Mouse (Mus musculus) kidney, postnatal 25 days (tissue): Measurements from ENCODE around the gene Pkig.
A peak's percentile ranks its signal among the peaks of the same experiment; 100 is the strongest.
"Not testable (repeated sequence)": the region's sequence is repeated elsewhere in the genome, so short reads cannot be mapped to it uniquely, and the experiment has no call there.

Experiments
- DNase-seq, 2 experiments: peaks; one replicate each; pipeline ENCODE4 v3.0.0; 2021; ENCODE audit warnings: mixed read lengths in 2 of 2

Pkig gene

DNA sequence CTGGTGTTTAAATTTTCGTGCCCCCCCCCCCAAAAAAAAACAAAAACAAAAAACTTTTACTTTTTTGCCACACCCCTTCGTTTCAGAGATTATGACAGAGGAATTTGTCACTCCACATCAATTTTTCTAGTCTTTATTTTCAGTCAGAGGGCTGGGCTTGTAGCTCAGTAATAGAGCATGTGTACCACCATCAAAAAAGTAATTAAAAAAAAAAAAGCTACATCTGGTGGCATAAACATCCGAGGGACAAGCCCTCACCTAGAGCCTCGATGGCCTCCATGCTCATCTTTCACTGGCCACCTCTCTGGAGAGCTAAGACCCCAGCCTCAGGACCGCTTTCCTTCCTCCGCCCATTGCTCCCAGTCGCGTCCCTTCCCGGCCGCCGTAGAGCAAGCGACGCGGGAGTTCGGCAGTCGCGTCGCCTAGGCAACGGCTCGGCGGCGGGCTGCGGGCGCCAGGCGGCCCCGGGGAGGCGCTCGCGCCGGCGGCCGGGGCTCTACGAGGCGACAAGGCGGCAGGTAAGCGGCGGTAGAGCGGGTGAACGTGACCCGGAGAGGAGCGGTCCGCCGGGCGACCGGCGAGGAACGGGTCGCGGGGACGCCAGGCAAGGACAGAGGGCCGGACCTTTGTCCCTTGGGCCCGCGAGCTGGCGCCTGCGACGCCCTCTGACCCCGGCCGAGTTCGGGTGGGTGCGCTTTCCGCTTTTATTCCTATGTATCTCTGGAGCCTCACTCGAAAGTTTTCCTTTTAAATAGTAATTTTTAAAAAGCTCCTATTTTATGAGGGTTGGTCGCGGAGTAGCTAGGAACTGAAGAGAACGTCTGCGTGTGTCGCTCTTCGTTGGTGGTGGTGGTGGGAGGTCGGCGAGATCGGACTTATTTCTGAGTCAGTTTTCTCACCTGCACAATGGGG is at the start of gene Pkig:
Gene Pkig (plus strand): TSS at position 412 of the 912 bp plus-strand sequence.
- peak; percentile 87 to 94 for DNase-seq

GRCm38 (mm10) chr2:163609281-163609975 is 48.8 kb upstream of the Pkig start:
- DNase-seq = no peak

- DNase-seq = no peak
Measured at GRCm38 (mm10) chr2:163611176-163611575, 47.0 kb upstream of the Pkig start.

DNA sequence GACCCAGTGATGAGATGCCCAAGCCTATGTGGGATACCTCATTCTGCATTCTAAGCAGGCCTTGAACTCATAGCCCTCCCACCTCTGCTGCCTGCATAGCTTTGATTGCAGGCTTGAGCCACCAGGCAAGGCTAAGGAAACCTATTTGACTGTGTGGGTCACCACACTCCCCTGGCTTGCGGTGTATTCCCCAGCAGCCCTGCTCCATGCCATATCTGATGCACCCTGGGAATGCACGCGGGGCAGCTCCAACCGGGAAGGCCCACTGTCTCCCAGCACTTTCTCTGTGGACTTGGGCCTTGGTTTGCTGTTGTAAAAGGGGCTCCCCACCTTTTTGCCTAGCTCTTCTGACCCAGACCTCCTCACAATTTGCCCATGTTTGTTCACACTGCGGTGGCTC is 45.0 kb upstream of the Pkig start:
- no peak for DNase-seq

DNA sequence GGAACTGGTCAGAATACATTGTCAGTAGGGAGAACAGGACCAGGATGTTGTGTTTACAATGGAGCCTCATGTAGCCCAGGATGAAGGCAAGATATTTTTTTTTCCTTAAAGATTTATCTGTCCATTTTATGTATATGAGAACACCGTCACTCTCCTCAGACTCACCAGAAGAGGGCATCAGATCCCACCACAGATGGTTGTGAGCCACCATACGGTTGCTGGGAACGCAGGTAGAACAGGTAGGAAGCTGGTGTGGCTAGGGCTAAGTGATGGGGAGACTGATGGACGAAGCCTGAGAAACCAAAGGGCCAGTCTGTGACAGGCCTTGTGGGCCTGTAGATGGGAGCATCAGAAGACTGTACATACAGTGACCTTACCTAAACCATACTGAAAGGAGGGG is 44.2 kb upstream of the Pkig start:
- DNase-seq = no peak

GRCm38 (mm10) chr2:163615401-163615800 is 42.8 kb upstream of the Pkig start:
- DNase-seq = no peak

- DNase-seq = no peak
Measured at GRCm38 (mm10) chr2:163615906-163616651, 42.1 kb upstream of the Pkig start.

GRCm38 (mm10) chr2:163616652-163617227 is 41.4 kb upstream of the Pkig start:
- no peak for DNase-seq

GRCm38 (mm10) chr2:163617232-163617863 is 40.8 kb upstream of the Pkig start:
- DNase-seq = no peak

DNA sequence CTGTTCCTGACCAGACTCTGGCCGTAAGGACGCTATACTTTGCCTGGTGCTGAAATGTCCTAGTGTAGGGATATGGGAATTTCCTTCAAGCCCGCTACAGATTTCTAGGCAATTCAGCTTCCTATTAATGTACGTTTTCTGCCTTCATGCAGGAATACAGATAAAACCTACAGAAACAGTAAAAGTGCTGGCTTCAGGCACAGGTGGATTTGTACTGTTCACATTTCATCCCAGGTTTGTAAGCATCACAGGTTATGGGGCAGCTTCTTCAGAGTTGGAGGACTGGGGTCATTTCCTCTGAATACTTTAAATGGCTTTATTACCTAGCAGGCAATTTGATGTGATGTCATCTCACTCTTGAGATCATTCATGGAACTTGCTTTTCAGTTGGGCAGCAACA is 40.3 kb upstream of the Pkig start:
- no peak for DNase-seq

DNA sequence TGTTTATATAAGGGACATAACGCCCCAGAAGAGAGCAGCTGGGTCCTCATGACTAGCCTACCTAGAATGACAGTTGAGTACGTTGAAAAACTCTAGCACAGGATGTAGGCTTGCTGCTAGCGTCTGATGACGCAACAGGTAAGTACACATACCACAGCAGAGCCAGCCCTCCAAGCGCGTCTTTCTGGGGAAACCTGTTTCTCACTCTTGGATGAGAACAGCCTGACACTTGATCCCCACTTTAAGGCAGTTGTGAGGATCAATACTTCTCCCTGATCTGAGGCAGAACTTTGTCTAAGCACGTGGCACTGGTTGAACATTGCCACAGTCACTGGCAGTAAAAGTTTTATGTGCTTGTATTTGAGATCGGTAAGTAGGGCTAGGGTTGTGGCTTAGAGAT is 37.7 kb upstream of the Pkig start:
- DNase-seq = no peak

- not testable (repeated sequence) for DNase-seq
Measured at GRCm38 (mm10) chr2:163621401-163621800, 36.8 kb upstream of the Pkig start.

DNA sequence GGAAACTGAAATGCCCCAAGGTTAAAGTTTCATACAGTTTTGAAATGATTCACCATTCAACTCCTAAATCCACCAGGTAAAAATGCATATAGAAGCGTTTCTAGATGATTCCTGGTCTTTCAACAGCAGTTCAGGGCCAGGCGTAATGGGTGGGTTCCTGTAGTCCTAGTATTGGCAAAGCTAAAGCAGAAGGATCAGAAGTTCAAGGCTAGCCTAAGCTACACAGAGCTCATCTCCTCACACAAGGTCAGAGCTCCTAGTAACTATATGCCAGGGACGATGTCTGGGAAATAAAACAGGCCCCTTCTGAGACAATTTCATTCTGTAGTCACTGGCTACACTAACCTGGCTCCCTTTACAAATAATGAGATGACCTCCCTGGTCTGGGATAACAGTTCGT is 27.0 kb upstream of the Pkig start:
- DNase-seq = no peak

GRCm38 (mm10) chr2:163631715-163632114 is 26.5 kb upstream of the Pkig start:
- no peak for DNase-seq

GRCm38 (mm10) chr2:163634211-163634610 is 24.0 kb upstream of the Pkig start:
- DNase-seq = no peak

- no peak for DNase-seq
Measured at GRCm38 (mm10) chr2:163636057-163636456, 22.1 kb upstream of the Pkig start.

DNA sequence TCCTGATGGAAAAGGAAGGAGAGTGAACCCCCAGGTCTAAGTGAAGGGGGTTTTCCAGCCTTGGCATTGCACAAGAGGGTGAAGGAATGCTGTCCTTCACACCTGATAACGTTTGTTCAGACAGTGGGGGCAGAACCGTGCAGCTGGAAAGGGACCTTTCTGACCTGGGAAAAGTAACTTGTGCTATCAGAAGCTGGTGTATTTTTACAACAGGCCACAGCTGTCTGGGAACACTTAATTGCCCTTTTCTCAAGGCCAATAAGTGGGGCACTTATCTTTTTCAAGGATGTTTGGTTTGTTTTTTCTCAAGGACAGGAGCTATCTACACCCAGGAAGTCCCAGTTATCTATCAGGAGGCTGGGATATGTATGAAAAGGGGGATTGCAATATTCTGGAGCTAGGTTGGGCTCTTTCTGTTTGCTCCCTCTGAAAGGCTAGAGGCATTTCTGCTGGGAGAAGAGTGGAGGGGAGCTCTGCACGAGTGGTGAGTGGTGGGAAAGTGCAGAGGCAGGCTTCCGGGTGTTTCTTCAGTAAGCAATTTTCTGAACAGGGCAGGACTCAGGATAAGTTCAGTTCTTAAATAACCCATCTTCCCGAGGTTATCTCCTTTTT is 20.4 kb upstream of the Pkig start:
- no peak for DNase-seq

DNA sequence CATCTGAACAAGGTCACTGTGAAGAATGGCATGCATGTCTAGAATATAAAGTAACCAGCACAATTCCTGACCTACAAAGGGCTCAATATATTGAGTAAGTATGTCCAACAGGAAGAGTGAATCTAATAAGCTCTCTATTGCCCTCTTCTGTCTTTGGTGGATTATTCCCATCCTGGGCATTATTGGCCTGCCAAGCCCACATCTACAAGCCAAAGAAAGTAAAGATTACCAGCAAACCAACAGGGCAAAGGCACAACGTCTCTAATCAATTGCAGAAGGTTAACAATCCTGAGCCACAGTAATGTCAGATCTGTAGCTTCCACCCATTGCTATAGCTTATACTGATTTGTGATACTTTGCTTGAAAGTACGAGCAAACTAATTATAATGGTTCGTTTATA is 17.7 kb upstream of the Pkig start:
- no peak for DNase-seq

- DNase-seq = no peak
Measured at GRCm38 (mm10) chr2:163641681-163642080, 16.5 kb upstream of the Pkig start.

DNA sequence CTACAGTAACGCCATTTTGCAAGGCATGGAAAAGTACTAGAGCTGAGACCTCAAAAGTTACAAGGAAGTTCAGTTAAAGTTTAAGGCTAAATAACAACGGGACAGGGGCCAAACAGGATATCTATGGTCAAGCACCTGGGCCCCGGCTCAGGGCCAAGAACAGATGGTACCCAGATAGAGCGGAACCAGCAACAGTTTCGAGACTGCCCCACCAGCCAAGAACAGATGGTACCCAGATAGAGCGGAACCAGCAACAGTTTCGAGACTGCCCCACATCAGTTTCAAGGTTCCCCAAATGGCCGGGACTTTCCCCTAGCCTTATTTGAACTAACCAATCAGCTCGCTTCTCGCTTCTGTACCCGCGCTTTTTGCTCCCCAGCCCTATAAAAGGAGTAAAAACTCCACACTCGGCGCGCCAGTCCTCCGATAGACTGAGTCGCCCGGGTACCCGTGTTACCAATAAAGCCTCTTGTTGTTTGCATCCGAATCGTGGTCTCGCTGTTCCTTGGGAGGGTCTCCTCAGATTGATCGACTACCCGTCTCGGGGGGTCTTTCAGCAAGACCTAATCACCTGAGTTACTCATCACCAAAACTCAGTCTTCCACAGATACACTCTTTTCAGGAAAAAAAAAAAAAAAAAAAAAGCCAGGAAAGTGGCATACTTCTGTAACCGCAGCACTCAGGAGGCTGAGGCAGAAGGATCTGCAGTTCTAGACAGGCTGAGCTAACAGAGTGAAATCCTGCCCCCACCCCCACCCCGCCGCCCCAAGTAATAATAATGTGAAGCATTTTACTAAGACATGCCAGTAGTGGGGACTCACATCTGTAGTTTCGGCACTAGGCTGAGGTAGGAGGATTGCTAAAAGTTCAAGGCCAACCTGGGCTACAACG is 15.3 kb upstream of the Pkig start:
- peak; percentile 68 to 87 for DNase-seq

DNA sequence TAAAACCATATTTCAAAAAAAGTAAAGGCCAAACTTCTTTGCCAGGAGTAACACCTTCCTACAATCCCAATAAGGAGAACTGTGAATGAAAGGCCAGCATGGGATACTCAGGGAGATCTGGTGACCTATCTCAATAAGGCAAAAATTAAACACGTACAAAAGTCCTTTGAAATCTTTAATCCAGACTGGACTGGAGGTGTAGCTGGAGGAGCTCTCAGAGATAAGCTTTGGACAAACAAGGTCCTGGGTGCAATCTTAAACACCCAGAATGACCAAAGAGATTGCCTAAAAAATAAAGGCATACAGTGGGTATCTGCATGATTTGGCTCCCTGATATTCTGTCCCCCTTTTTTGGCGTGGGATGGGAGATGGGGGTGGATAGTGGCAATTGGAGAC is 14.6 kb upstream of the Pkig start:
- DNase-seq = no peak
